Mouse (Mus musculus) myocyte (in vitro differentiated cells): Measurements from ENCODE around the gene Net1. TPM values are rescaled to one million over a fixed set of nuclear protein-coding genes. Genes with fewer than 3 reads are reported as not detected.

Experiments
- H3K27me3 ChIP-seq: one replicate; pipeline ENCODE4 v1.6.1; 2011; ENCODE audit not compliant: control insufficient read depth, insufficient read depth, insufficient read length
- H3K36me3 ChIP-seq: one replicate; pipeline ENCODE4 v1.6.1; 2011; ENCODE audit not compliant: control insufficient read depth, insufficient read depth
- H3K4me2 ChIP-seq: one replicate; pipeline ENCODE4 v1.6.1; 2011; ENCODE audit warnings: low read depth, control low read depth
- H3K4me3 ChIP-seq: one replicate; pipeline ENCODE4 v1.5.1; 2011; ENCODE audit warnings: mild to moderate bottlenecking, control low read depth, moderate library complexity
- H3K79me2 ChIP-seq: one replicate; pipeline ENCODE4 v1.6.1; 2011; ENCODE audit not compliant: control insufficient read depth, insufficient read depth
- H3ac ChIP-seq: one replicate; pipeline ENCODE4 v1.6.1; 2011; ENCODE audit not compliant: control insufficient read depth, insufficient read length
- CEBPB ChIP-seq: IDR thresholded peaks from 2 replicates; pipeline ENCODE4 v1.6.1; 2011; ENCODE audit warnings: mild to moderate bottlenecking, moderate library complexity; ENCODE audit not compliant: poor library complexity, insufficient read depth, severe bottlenecking
- E2F4 ChIP-seq: IDR thresholded peaks from one replicate; pipeline ENCODE4 v1.6.1; 2011; ENCODE audit warnings: mild to moderate bottlenecking, control low read depth, moderate library complexity; ENCODE audit not compliant: insufficient read depth
- MAX ChIP-seq: IDR thresholded peaks from one replicate; pipeline ENCODE4 v1.6.1; 2011; ENCODE audit warnings: low read depth, mild to moderate bottlenecking, control low read depth
- MYOD1 ChIP-seq, 3 experiments: IDR thresholded peaks; one replicate each; pipeline ENCODE4 v1.6.1; 2011; ENCODE audit warnings: control low read depth in 2 of 3, low read depth in 2 of 3, mild to moderate bottlenecking in 2 of 3, moderate library complexity in 1 of 3; ENCODE audit not compliant: insufficient read length in 2 of 3, control insufficient read depth in 1 of 3
- MYOG ChIP-seq, 3 experiments: IDR thresholded peaks; one replicate each; pipeline ENCODE4 v1.6.1; 2011; ENCODE audit warnings: control low read depth in 2 of 3, low read depth in 2 of 3, mild to moderate bottlenecking in 2 of 3; ENCODE audit not compliant: insufficient read length in 2 of 3, control insufficient read depth in 1 of 3, insufficient read depth in 1 of 3
- POLR2A ChIP-seq: IDR thresholded peaks from one replicate; pipeline ENCODE4 v1.6.1; 2011; ENCODE audit warnings: low read depth, mild to moderate bottlenecking, control low read depth, moderate library complexity; ENCODE audit not compliant: insufficient read length
- POLR2AphosphoS2 ChIP-seq: IDR thresholded peaks from one replicate; pipeline ENCODE4 v1.6.1; 2011; ENCODE audit warnings: low read depth, control low read depth; ENCODE audit not compliant: insufficient read length
- REST ChIP-seq: IDR thresholded peaks from one replicate; pipeline ENCODE4 v1.6.1; 2011; ENCODE audit warnings: mild to moderate bottlenecking, control low read depth, moderate library complexity; ENCODE audit not compliant: insufficient read depth, insufficient read length
- SRF ChIP-seq: IDR thresholded peaks from one replicate; pipeline ENCODE4 v1.6.1; 2011; ENCODE audit warnings: low read depth; ENCODE audit not compliant: control insufficient read depth, insufficient read length
- TCF12 ChIP-seq: IDR thresholded peaks from one replicate; pipeline ENCODE4 v1.6.1; 2011; ENCODE audit warnings: mild to moderate bottlenecking, control low read depth; ENCODE audit not compliant: poor library complexity, insufficient read depth, severe bottlenecking
- TCF3 ChIP-seq: IDR thresholded peaks from one replicate; pipeline ENCODE4 v1.6.1; 2011; ENCODE audit warnings: low read depth, control low read depth; ENCODE audit not compliant: insufficient read length
- USF1 ChIP-seq: IDR thresholded peaks from one replicate; pipeline ENCODE4 v1.6.1; 2011; ENCODE audit warnings: low read depth, mild to moderate bottlenecking, control low read depth, moderate library complexity
- polyA plus RNA-seq: library from polyadenylated mRNA; unstranded; fragments of >200 nt; fragmentation: generic; extraction: Trizol; gene quantifications from one replicate; pipeline ENCODE4 v1.2.1, GENCODE M21; 2012; ENCODE audit warnings: missing spikeins

The Net1 gene
- polyA plus RNA-seq, 1 experiment = 13.7 TPM

GRCm38 (mm10) chr13:3944699-3945098 lies 26.7 kb upstream of the Net1 start:
- no peak overlapping the region for H3K4me3 ChIP-seq
- no peaks in the 10 kb centered on the region for H3K79me2 ChIP-seq
- H3K27me3 ChIP-seq = peaks cover 15% of the 10 kb centered on the region
- no peak overlapping the region for H3K4me2 ChIP-seq
- H3K36me3 ChIP-seq = no peaks in the 10 kb centered on the region
- TF ChIP-seq POLR2A = no peak
- no peak for TF ChIP-seq USF1
- TF ChIP-seq E2F4 = no peak
- no peak for TF ChIP-seq POLR2AphosphoS2
- TF ChIP-seq TCF3 = no peak
- TF ChIP-seq CEBPB = no peak
- TF ChIP-seq TCF12 = no peak
- no peak for TF ChIP-seq MYOG (IDR thresholded peaks at IDR 0.05; ENCODE audit: control insufficient read depth in 1 of 3, insufficient read depth in 1 of 3, insufficient read length in 2 of 3, low read depth in 2 of 3)
- TF ChIP-seq MYOD1 (IDR thresholded peaks at IDR 0.05; ENCODE audit: control insufficient read depth in 1 of 3, insufficient read length in 2 of 3, low read depth in 2 of 3) = no peak
- TF ChIP-seq SRF = no peak
- TF ChIP-seq MAX = no peak
- TF ChIP-seq REST = no peak
- no peak overlapping the region for H3ac ChIP-seq

- no peak overlapping the region for H3K4me3 ChIP-seq
Observed at GRCm38 (mm10) chr13:3926046-3926445, 8.0 kb upstream of the Net1 start.

GRCm38 (mm10) chr13:3925632-3926031 lies 7.6 kb upstream of the Net1 start:
- Histone ChIP-seq H3K79me2 (no peaks in the 10 kb centered on the region), H3K4me2 (no peak overlapping the region), H3ac (no peak overlapping the region), H3K27me3 (peaks cover 7% of the 10 kb centered on the region), H3K4me3 (no peak overlapping the region), H3K36me3 (no peaks in the 10 kb centered on the region)
- no peak for TF ChIP-seq TCF3
- no peak for TF ChIP-seq POLR2AphosphoS2

More at GRCm38 (mm10) chr13:3926046-3926445, 8.0 kb upstream of the Net1 start:
- Histone ChIP-seq H3K27me3 (peaks cover 7% of the 10 kb centered on the region), H3K4me2 (no peak overlapping the region), H3K79me2 (no peaks in the 10 kb centered on the region), H3ac (no peak overlapping the region), H3K36me3 (no peaks in the 10 kb centered on the region)
- TF ChIP-seq USF1 (no peak), REST (no peak), E2F4 (no peak), TCF3 (no peak), SRF (no peak), MYOD1 (IDR thresholded peaks at IDR 0.05; ENCODE audit: control insufficient read depth in 1 of 3, insufficient read length in 2 of 3, low read depth in 2 of 3) (no peak), MYOG (IDR thresholded peaks at IDR 0.05; ENCODE audit: control insufficient read depth in 1 of 3, insufficient read depth in 1 of 3, insufficient read length in 2 of 3, low read depth in 2 of 3) (no peak), CEBPB (no peak), MAX (no peak), TCF12 (no peak), POLR2A (no peak), POLR2AphosphoS2 (no peak)

GRCm38 (mm10) chr13:3924483-3924882 lies 6.5 kb upstream of the Net1 start:
- Histone ChIP-seq H3K4me2 (no peak overlapping the region), H3K4me3 (no peak overlapping the region), H3K36me3 (no peaks in the 10 kb centered on the region), H3K27me3 (peaks cover 7% of the 10 kb centered on the region), H3K79me2 (no peaks in the 10 kb centered on the region), H3ac (no peak overlapping the region)
- TF ChIP-seq USF1 = no peak
- TF ChIP-seq CEBPB = no peak
- TF ChIP-seq SRF = no peak
- no peak for TF ChIP-seq POLR2A
- TF ChIP-seq TCF3 = no peak
- TF ChIP-seq MYOD1 (IDR thresholded peaks at IDR 0.05; ENCODE audit: control insufficient read depth in 1 of 3, insufficient read length in 2 of 3, low read depth in 2 of 3) = no peak
- no peak for TF ChIP-seq TCF12
- no peak for TF ChIP-seq POLR2AphosphoS2

GRCm38 (mm10) chr13:3913504-3913903 lies 4.5 kb downstream of the Net1 start:
- H3K79me2 ChIP-seq = peaks cover 25% of the 10 kb centered on the region
- no peak overlapping the region for H3ac ChIP-seq
- TF ChIP-seq POLR2A (no peak), POLR2AphosphoS2 (no peak), MAX (no peak), TCF12 (no peak), REST (no peak), CEBPB (no peak), SRF (no peak), MYOD1 (IDR thresholded peaks at IDR 0.05; ENCODE audit: control insufficient read depth in 1 of 3, insufficient read length in 2 of 3, low read depth in 2 of 3) (no peak), TCF3 (no peak), E2F4 (no peak), USF1 (no peak), MYOG (IDR thresholded peaks at IDR 0.05; ENCODE audit: control insufficient read depth in 1 of 3, insufficient read depth in 1 of 3, insufficient read length in 2 of 3, low read depth in 2 of 3) (no peak)
- H3K4me3 ChIP-seq = no peak overlapping the region
- no peaks in the 10 kb centered on the region for H3K36me3 ChIP-seq
- no peaks in the 10 kb centered on the region for H3K27me3 ChIP-seq
- H3K4me2 ChIP-seq = no peak overlapping the region
